ENCODE assay signal across 25 mouse cellular contexts in the genomic region with DNA sequence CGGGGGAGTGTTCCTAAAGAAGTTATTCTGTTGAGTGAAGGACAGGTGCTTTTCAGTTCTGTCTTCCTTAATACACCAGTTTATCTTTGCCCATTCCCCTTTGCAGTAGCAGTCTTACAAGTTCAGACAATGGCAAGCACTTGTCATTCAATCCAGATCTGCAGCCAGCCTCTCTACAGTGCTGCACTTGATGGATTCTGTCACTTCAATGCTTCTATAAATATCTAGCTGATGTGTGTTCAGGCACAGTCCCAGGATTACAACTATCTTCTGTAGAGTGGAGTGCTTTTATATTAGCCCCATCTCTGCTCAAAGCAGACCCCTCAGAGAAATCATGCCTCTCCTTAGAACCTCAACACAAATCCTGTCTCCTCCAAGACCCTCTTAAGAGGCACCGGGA. TPM values are rescaled to one million over a fixed set of nuclear protein-coding genes. Genes with fewer than 3 reads are reported as not detected.
A peak's percentile ranks its signal among the peaks of the same experiment; 100 is the strongest.
DNase-seq lines count a peak whose midpoint lies in the region; ATAC-seq and TF ChIP-seq lines count a peak whose summit lies in the region.
"Had no signal": no experiment of that assay in that cellular context is flagged by ENCODE, and none has a peak within 500 bp of the region (broad histone marks: within the 10 kb centered on the region; RNA-seq: fewer than 3 reads in every experiment).

No protein-coding gene starts in this region.

- H3K9ac ChIP-seq in heart, embryonic 11.5 days (ENCODE audit: low read depth, low read length) = no peak overlapping the region
- H3K9ac ChIP-seq in heart, embryonic 14.5 days (ENCODE audit: low read length) = no peak overlapping the region
- no peak overlapping the region for H3K9ac ChIP-seq in heart, postnatal 0 days (replicated peaks; ENCODE audit: low read depth, low read length)
- H3K9ac ChIP-seq: embryonic facial prominence, embryonic 12.5 days; embryonic facial prominence, embryonic 15.5 days; forebrain, postnatal 0 days; hindbrain, embryonic 13.5 days; intestine, embryonic 15.5 days had no signal

- intact Hi-C loops in heart, postnatal 36 days (cut with DNase I) = no loop called here
- intact Hi-C loops in heart, postnatal 10 days (cut with DNase I) = no loop called here

- H3K36me3 ChIP-seq in heart, embryonic 11.5 days (ENCODE audit: control insufficient read depth, insufficient read depth, low read length) = no peaks in the 10 kb centered on the region
- no peaks in the 10 kb centered on the region for H3K36me3 ChIP-seq in heart, embryonic 14.5 days (ENCODE audit: control insufficient read depth, insufficient read depth, low read length)
- no peaks in the 10 kb centered on the region for H3K36me3 ChIP-seq in heart, postnatal 0 days (replicated peaks; ENCODE audit: control insufficient read depth, insufficient read depth, low read length)
- H3K36me3 ChIP-seq: embryonic facial prominence, embryonic 12.5 days; embryonic facial prominence, embryonic 15.5 days; hindbrain, embryonic 10.5 days; hindbrain, embryonic 13.5 days; intestine, embryonic 15.5 days had no signal

- H3K4me3 ChIP-seq in heart, embryonic 11.5 days (ENCODE audit: low read depth, low read length) = no peak overlapping the region
- H3K4me3 ChIP-seq in heart, embryonic 14.5 days (ENCODE audit: control insufficient read depth in 1 of 2, insufficient read depth in 1 of 2, low read depth in 1 of 2, low read length in 2 of 2) = no peak overlapping the region
- no peak overlapping the region for H3K4me3 ChIP-seq in heart, postnatal 0 days (ENCODE audit: low read depth, low read length)
- H3K4me3 ChIP-seq: embryonic facial prominence, embryonic 12.5 days; embryonic facial prominence, embryonic 15.5 days; gastrocnemius, adult 2 months; hindbrain, embryonic 10.5 days; hindbrain, embryonic 13.5 days; intestine, embryonic 15.5 days had no signal

- no peak for TF ChIP-seq EP300 in heart, postnatal 0 days (IDR thresholded peaks at IDR 0.05; ENCODE audit: low read depth)

- H3K4me2 ChIP-seq in heart, embryonic 11.5 days = no peak overlapping the region
- H3K4me2 ChIP-seq in heart, embryonic 14.5 days (ENCODE audit: low read length) = no peak overlapping the region
- no peak overlapping the region for H3K4me2 ChIP-seq in heart, postnatal 0 days (ENCODE audit: low read depth, low read length)
- H3K4me2 ChIP-seq: embryonic facial prominence, embryonic 12.5 days; embryonic facial prominence, embryonic 15.5 days; hindbrain, embryonic 13.5 days; intestine, embryonic 15.5 days had no signal

- no peak for ATAC-seq in heart, embryonic 11.5 days (replicated peaks; ENCODE audit: insufficient number of reproducible peaks, low FRiP score, low TSS enrichment)
- ATAC-seq in heart, embryonic 14.5 days (ENCODE audit: insufficient number of reproducible peaks, insufficient read depth, low FRiP score, low read depth) = no peak
- ATAC-seq in heart, postnatal 0 days (ENCODE audit: insufficient read depth, low read depth) = no peak
- ATAC-seq: CD4-positive, CD25-positive, alpha-beta regulatory T cell, adult 4 months; forebrain, embryonic 14.5 days; forebrain, postnatal 0 days; hindbrain, embryonic 16.5 days; intestine, embryonic 15.5 days had no signal

- H3K9me3 ChIP-seq in heart, embryonic 11.5 days (replicated peaks; ENCODE audit: control insufficient read depth, low read length) = no peaks in the 10 kb centered on the region
- no peaks in the 10 kb centered on the region for H3K9me3 ChIP-seq in heart, embryonic 14.5 days (ENCODE audit: control insufficient read depth, low read length)
- H3K9me3 ChIP-seq in heart, postnatal 0 days (replicated peaks; ENCODE audit: control insufficient read depth, low read length) = no peaks in the 10 kb centered on the region
- H3K9me3 ChIP-seq: embryonic facial prominence, embryonic 12.5 days; embryonic facial prominence, embryonic 15.5 days; hindbrain, embryonic 10.5 days; hindbrain, embryonic 13.5 days; intestine, embryonic 15.5 days had no signal

- WGBS in heart, embryonic 11.5 days (ENCODE audit: insufficient replicate concordance) = 65% methylated on average over 2 of the region's 2 CpGs
- WGBS in heart, embryonic 14.5 days = 43% methylated on average over 2 of the region's 2 CpGs
- WGBS in heart, postnatal 0 days = 47% methylated on average over 2 of the region's 2 CpGs

- no peak for TF ChIP-seq CTCF in heart, postnatal 0 days (IDR thresholded peaks at IDR 0.05; ENCODE audit: low read depth)

- H3K27me3 ChIP-seq in heart, embryonic 11.5 days (ENCODE audit: control insufficient read depth, insufficient read depth, low read length) = no peaks in the 10 kb centered on the region
- no peaks in the 10 kb centered on the region for H3K27me3 ChIP-seq in heart, embryonic 14.5 days (ENCODE audit: control insufficient read depth, insufficient read depth, low read length)
- H3K27me3 ChIP-seq in heart, postnatal 0 days (ENCODE audit: control insufficient read depth, insufficient read depth, low read length) = no peaks in the 10 kb centered on the region
- H3K27me3 ChIP-seq: embryonic facial prominence, embryonic 12.5 days; embryonic facial prominence, embryonic 15.5 days; hindbrain, embryonic 13.5 days; intestine, embryonic 15.5 days had no signal

- no peak for DNase-seq in heart, postnatal 36 days
- no peak for DNase-seq in heart, postnatal 10 days
- DNase-seq in heart, postnatal 0 days (ENCODE audit: low spot score) = peak; percentile 51
- no peak for DNase-seq in kidney, adult 9 months
- DNase-seq: adrenal gland, adult 2 months; adrenal gland, postnatal 14 days; cerebellum, adult 11 months; cerebellum, adult 2 months; cerebellum, adult 9-11 months; cerebellum, postnatal 25 days; forebrain, postnatal 0 days; gastrocnemius, adult 2 months; gastrocnemius, postnatal 14 days; kidney, adult 11 months; kidney, adult 8-10 months had no signal

- peaks cover 4% of the 10 kb centered on the region; the same call in 1 of the 2 replicates for H3K4me1 ChIP-seq in heart, embryonic 11.5 days (ENCODE audit: control insufficient read depth, insufficient read depth, low read length)
- peaks cover 8 to 24% of the 10 kb centered on the region in 2 experiments; a peak in 3 of 4 replicates for H3K4me1 ChIP-seq in heart, embryonic 14.5 days (ENCODE audit: control insufficient read depth in 2 of 2, insufficient read depth in 2 of 2, low read length in 2 of 2)
- H3K4me1 ChIP-seq in heart, postnatal 0 days (ENCODE audit: control insufficient read depth, insufficient read depth) = peaks cover 12% of the 10 kb centered on the region; the same call in 1 of the 2 replicates
- H3K4me1 ChIP-seq: embryonic facial prominence, embryonic 12.5 days; intestine, embryonic 15.5 days had no signal

- H3K27ac ChIP-seq in heart, embryonic 11.5 days (ENCODE audit: low read depth, low read length) = peak overlapping the region; percentile 78
- peak overlapping the region; percentile 80 to 83 for H3K27ac ChIP-seq in heart, embryonic 14.5 days (replicated peaks in 1 of 2; ENCODE audit: control insufficient read depth in 1 of 2, insufficient read depth in 1 of 2, low read depth in 2 of 2, low read length in 2 of 2)
- peak overlapping the region; percentile 48; the same call in 1 of the 2 replicates for H3K27ac ChIP-seq in heart, postnatal 0 days (ENCODE audit: low read depth)
- H3K27ac ChIP-seq: embryonic facial prominence, embryonic 12.5 days; embryonic facial prominence, embryonic 15.5 days; gastrocnemius, adult 2 months; hindbrain, embryonic 10.5 days; hindbrain, embryonic 13.5 days; intestine, embryonic 15.5 days had no signal

RNA-seq across cellular contexts. Expression of a gene that starts 5.1 kb away (rescaled TPM):
- polyA plus RNA-seq in heart, embryonic 11.5 days (2014; fragmentation: Nextera tagmentation; extraction: Ambion mirVana) = 5.2 and 5.3 TPM in 2 replicates
- total RNA-seq in heart, postnatal 36 days (2021) = 1 to 10 TPM; 1.4 TPM
- 3.7 and 4.0 TPM in 2 replicates for polyA plus RNA-seq in heart, embryonic 14.5 days (2014; fragmentation: Nextera tagmentation; extraction: Ambion mirVana)
- total RNA-seq in heart, postnatal 10 days (2021) = 1 to 10 TPM; 2.3 to 2.4 TPM
- 1.5 and 2.2 TPM in 2 replicates for total RNA-seq in heart, postnatal 0 days (2014; rRNA removed; ENCODE audit: low replicate concordance)
- polyA plus RNA-seq in heart, postnatal 0 days (2015; fragmentation: Nextera tagmentation; extraction: Ambion mirVana) = 1.2 and 1.3 TPM in 2 replicates

RNA-seq across cellular contexts. Expression of a gene that starts 42.9 kb away (rescaled TPM):
- polyA plus RNA-seq in heart, embryonic 11.5 days (2014; fragmentation: Nextera tagmentation; extraction: Ambion mirVana) = 182 and 197 TPM in 2 replicates
- total RNA-seq in heart, postnatal 36 days (2021) = 10 to 100 TPM; 52.2 to 58.0 TPM
- 192 and 208 TPM in 2 replicates for polyA plus RNA-seq in heart, embryonic 14.5 days (2014; fragmentation: Nextera tagmentation; extraction: Ambion mirVana)
- total RNA-seq in heart, postnatal 10 days (2021) = 10 to 100 TPM; 73.4 to 85.2 TPM
- 70.4 and 83.6 TPM in 2 replicates for total RNA-seq in heart, postnatal 0 days (2014; rRNA removed; ENCODE audit: low replicate concordance)
- 80.7 and 87.4 TPM in 2 replicates for polyA plus RNA-seq in heart, postnatal 0 days (2015; fragmentation: Nextera tagmentation; extraction: Ambion mirVana)
